Mouse (Mus musculus) ES-Bruce4 (cell line): ENCODE data around the gene Ank3.

Experiments used
- CTCF ChIP-seq: IDR thresholded peaks from one replicate; pipeline ENCODE4 v1.8.1; 2011; ENCODE audit warnings: low read depth, low read length
- EP300 ChIP-seq: IDR thresholded peaks from 2 replicates; pipeline ENCODE4 v1.6.1; 2011; ENCODE audit warnings: low read depth, low read length; ENCODE audit not compliant: insufficient read depth
- POLR2A ChIP-seq: IDR thresholded peaks from one replicate; pipeline ENCODE4 v1.8.1; 2011; ENCODE audit warnings: low read length; ENCODE audit not compliant: insufficient read depth

DNA sequence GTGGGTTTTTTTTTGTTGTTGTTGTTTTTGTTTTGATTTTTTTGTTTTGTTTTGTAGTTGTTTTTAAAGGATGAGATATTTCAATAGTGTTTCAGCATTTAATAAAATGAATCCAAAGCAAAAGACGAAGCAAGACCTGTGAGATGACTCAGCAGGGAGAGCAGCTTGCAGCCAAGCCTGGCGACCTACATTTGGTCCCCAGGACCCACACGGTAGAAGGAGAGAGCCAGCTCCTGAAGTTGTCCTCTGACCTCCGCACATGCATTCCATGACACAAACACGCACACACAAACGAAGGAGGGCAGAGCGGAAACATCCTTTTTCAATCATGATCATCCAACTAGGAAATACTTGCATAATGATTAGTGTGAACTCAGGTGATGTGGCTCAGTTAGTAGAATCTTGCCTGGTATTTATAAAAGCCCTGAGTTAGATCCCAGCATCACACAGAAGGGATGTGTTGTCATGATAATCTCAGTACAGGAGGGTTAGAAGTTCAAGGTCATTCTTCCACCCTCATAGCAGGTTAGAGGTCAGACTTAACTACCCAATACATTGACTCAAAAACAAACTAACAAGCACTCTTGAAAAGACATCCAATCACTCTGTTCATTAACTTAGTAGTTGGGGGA, 461.4 kb downstream of the Ank3 start:
- TF ChIP-seq CTCF: no peak
- TF ChIP-seq POLR2A: no peak
- peak; percentile 73 for TF ChIP-seq EP300
